Mouse (Mus musculus) kidney, postnatal 0 days (tissue): ENCODE measurements around the gene Cep170b. TPM values are rescaled to one million over a fixed set of nuclear protein-coding genes. Genes with fewer than 3 reads are reported as not detected.

Experiments
- ATAC-seq: fragments of 200-750 bp; cut with Nextera tagmentation; replicated peaks from 2 replicates; pipeline ENCODE4 v1.8.0; 2017; ENCODE audit warnings: low read depth, moderate number of reproducible peaks, moderate TSS enrichment, moderate library complexity; ENCODE audit not compliant: low FRiP score
- DNase-seq: peaks from one replicate; pipeline ENCODE4 v3.0.0-alpha.2; 2016; ENCODE audit warnings: low spot score
- H3K27ac ChIP-seq: fragments of 300-500 bp; sonication (generic); 2 replicates; pipeline ENCODE4 v1.5.1; 2014; ENCODE audit warnings: mild to moderate bottlenecking
- H3K27me3 ChIP-seq: fragments of 300-500 bp; sonication (generic); 2 replicates; pipeline ENCODE4 v1.6.1; 2014; ENCODE audit warnings: low read length, mixed read lengths; ENCODE audit not compliant: insufficient read depth
- H3K36me3 ChIP-seq: fragments of 300-500 bp; sonication (generic); 2 replicates; pipeline ENCODE4 v1.6.1; 2014; ENCODE audit warnings: low read length, mixed read lengths; ENCODE audit not compliant: insufficient read depth
- H3K4me1 ChIP-seq: fragments of 300-500 bp; sonication (generic); replicated peaks from 2 replicates; pipeline ENCODE4 v1.6.1; 2014; ENCODE audit warnings: antibody characterized with exemption, low read length, mixed read lengths; ENCODE audit not compliant: insufficient read depth
- H3K4me2 ChIP-seq: fragments of 300-500 bp; sonication (generic); 2 replicates; pipeline ENCODE4 v1.6.1; 2014; ENCODE audit warnings: mild to moderate bottlenecking, low read length, moderate library complexity, mixed read lengths
- H3K4me3 ChIP-seq: fragments of 300-500 bp; sonication (generic); replicated peaks from 2 replicates; pipeline ENCODE4 v1.5.1; 2014; ENCODE audit warnings: low read depth, low read length
- H3K9ac ChIP-seq: fragments of 300-500 bp; sonication (generic); 2 replicates; pipeline ENCODE4 v1.6.1; 2014; ENCODE audit warnings: low read depth, low read length
- H3K9me3 ChIP-seq: fragments of 300-500 bp; sonication (generic); replicated peaks from 2 replicates; pipeline ENCODE4 v1.6.1; 2016; ENCODE audit warnings: low read length, inconsistent platforms, mixed read lengths
- CTCF ChIP-seq: IDR thresholded peaks from 2 replicates; pipeline ENCODE4 v1.5.1; 2016; ENCODE audit warnings: antibody characterized with exemption, low read depth, mild to moderate bottlenecking, moderate library complexity
- WGBS: fragments of 180-500 bp; shearing (Covaris S2); extraction: QIAGEN DNeasy Blood & Tissue Kit; methylation state at CpG from one replicate; pipeline ENCODE4 v1.1.7; 2014; 5-methylcytosine and 5-hydroxymethylcytosine counted together
- polyA plus RNA-seq: library from polyadenylated mRNA; unstranded; fragments of >200 nt; fragmentation: Nextera tagmentation; extraction: Ambion mirVana; gene quantifications from 2 replicates; pipeline ENCODE4 v1.2.1, GENCODE M21; 2015

Gene Cep170b
- polyA plus RNA-seq, 1 experiment from 2014 or later = 13.6 TPM

DNA sequence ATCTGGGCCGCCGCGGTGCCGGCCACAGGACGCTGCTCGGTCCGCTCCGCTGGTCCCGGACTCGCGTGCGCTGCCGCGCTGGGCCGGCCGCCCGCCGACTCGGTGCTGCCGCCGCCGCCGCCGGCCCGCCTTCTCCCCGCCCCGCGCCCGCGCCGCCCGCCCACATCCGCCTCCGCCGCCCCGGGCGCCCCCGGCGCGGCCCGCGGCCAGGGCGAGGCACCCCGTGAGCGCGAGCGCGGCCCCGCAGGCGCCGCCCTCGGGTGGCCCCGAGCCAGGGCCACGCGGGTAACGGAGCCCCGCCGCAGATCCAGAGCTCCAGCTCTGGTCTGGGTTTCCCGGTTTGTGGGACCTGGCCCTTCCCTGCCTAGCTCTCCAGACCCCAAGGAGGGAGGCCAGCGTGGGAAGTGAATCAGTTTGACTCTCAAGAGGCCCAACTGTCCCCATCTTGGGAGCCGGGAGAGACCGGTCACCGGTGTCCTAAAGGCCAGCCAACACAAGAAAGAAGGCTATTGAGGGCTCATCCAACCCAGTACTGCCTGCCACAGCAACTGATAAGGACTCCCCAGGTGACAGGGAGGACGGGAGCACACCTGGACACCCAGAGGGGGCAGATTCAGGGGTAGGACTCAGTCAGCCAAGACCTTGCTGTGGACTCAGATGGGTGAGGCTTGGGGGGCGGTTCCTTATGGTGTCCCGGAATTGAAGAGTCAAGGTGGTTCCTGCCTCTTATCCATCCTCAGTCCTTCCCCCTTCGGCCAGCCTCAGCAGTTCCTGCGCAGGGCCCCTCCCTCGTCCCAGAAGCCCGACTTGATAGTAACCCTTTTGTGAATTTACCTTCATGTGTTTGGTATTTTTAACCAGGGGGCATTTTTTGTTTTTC, 45.9 kb upstream of the Cep170b start, which contains the start of gene Akt1:
Gene Akt1 (minus strand): TSS at position 753 of the 880 bp plus-strand sequence.
- H3K27ac ChIP-seq = peak within 1 kb of the TSS; percentile 97
- H3K4me2 ChIP-seq = peak within 1 kb of the TSS; percentile 79
- H3K36me3 ChIP-seq = peaks cover 17% of the 10 kb centered on the region; the same call in 1 of the 2 replicates
- H3K9ac ChIP-seq = peak within 1 kb of the TSS; percentile 99
- H3K4me1 ChIP-seq = peaks cover 41% of the 10 kb centered on the region
- ATAC-seq (0 out of 2 replicates have a peak, but pooled peaks have one; percentile 3), DNase-seq (peak; percentile 79)
- peak within 1 kb of the TSS; percentile 96 for H3K4me3 ChIP-seq
- TF ChIP-seq CTCF = no peak
- H3K9me3 ChIP-seq = no peaks in the 10 kb centered on the region
- under 1% methylated on average over 57 of the region's 70 CpGs for WGBS
- H3K27me3 ChIP-seq = no peaks in the 10 kb centered on the region

DNA sequence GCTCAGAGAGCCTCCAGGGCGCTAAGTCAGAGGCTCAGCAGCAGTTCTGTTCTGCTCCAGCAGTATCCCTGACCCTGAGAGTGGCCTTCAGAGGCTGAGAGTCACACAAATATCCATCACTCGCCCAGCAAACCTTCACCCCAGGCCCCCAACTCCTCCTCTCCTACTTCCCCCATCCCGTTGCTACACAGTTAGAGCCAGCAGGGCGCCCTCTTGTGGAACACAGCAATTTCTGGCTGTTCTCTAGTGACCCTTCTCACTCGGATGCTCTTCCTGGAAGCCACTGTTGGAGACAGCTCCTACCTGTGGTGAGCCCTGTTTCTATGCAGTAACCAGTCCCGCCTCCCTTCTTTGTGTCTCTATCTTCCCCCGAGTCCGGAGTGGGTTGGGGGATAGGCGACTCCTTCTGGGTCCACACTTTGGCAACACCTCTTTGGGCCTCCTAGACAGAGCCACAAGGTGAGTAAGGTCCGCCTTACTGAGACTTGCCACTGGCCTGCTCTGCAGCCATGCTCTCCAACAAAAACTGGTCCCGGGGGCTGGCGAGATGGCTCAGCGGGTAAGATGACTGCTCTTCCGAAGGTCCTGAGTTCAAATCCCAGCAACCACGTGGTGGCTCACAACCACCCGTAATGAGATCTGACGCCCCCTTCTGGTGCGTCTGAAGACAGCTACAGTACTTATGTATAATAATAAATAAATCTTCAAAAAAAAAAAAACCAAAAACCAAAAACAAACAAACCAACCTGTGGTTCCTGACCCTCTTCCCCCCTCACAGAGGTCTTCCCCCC, 44.8 kb upstream of the Cep170b start:
- Histone ChIP-seq H3K27me3 (0 out of 2 replicates have a peak, but pooled peaks cover 7% of the 10 kb centered on the region), H3K4me3 (0 out of 2 replicates have a peak overlapping the region, but pooled peaks have one; percentile 96), H3K27ac (peak overlapping the region; percentile 97; the same call in 1 of the 2 replicates), H3K9me3 (no peaks in the 10 kb centered on the region), H3K4me2 (peak overlapping the region; percentile 79), H3K9ac (no peak overlapping the region), H3K4me1 (peaks cover 43% of the 10 kb centered on the region), H3K36me3 (0 out of 2 replicates have a peak, but pooled peaks cover 8% of the 10 kb centered on the region)
- 18% methylated on average over 18 of the region's 18 CpGs for WGBS
- DNase-seq (peak; percentile 95), ATAC-seq (peak; percentile 34)
- peak; percentile 91 for TF ChIP-seq CTCF

DNA sequence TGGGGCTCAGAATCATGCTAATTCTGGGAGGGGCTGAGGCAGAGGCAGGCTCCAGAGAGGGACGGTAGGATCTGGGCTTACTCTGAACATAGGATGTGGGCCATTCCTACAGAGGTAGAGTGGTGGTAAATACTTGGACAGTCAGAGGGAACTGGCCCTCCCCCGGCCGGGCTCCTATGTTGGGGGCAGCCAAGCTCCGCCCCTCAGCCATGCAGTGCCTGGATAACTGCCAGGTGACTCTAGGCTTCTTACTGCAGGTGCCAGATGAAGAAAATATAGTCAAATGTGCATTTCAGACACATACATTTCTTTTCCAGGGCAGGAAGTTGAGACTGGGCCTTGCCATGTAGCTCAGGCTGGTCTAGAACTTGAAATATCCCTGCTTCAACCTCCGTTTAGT, 43.2 kb upstream of the Cep170b start:
- no peak for ATAC-seq
- Histone ChIP-seq H3K4me1 (peaks cover 28% of the 10 kb centered on the region), H3K4me2 (no peak overlapping the region), H3K27me3 (0 out of 2 replicates have a peak, but pooled peaks cover 9% of the 10 kb centered on the region), H3K36me3 (0 out of 2 replicates have a peak, but pooled peaks cover 6% of the 10 kb centered on the region), H3K27ac (no peak overlapping the region), H3K9ac (no peak overlapping the region), H3K4me3 (no peak overlapping the region), H3K9me3 (no peaks in the 10 kb centered on the region)
- no peak for DNase-seq
- WGBS = 48% methylated on average over 5 of the region's 5 CpGs
- TF ChIP-seq CTCF = no peak

DNA sequence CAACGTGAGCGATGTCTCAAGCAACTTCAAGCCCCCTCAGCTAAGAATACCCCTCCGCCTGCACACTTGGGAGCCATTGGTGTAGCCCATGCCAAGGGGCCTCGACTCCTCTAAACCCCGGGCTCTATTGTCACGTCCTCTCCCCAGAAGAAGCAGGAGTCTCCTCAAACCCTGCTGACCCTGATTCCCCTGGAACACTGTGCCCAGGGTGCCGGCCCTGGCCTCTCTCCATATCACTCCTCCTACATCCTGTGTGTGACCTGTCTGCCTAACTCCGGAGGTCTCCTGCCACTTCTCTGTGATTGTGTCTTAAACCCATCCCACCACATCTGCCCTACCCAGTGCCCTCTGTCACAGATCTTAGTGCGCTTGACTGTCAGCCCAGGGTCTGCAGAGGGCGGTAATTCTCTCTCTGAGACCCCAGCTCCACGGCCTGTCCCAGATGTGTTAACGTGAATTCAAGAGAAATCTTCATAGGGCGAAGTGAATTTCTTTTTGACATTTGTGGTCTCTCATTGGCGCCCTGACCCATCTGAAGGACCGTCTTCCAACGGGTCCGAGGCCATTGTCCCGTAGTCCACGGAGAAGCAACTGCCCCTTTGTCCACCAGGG, 42.2 kb upstream of the Cep170b start:
- Histone ChIP-seq H3K4me1 (peaks cover 19% of the 10 kb centered on the region; the same call in 1 of the 2 replicates), H3K9me3 (no peaks in the 10 kb centered on the region), H3K27ac (peak overlapping the region; percentile 84), H3K4me3 (peak overlapping the region; percentile 72), H3K36me3 (0 out of 2 replicates have a peak, but pooled peaks cover 6% of the 10 kb centered on the region), H3K9ac (peak overlapping the region; percentile 77), H3K27me3 (0 out of 2 replicates have a peak, but pooled peaks cover 9% of the 10 kb centered on the region), H3K4me2 (peak overlapping the region; percentile 99)
- ATAC-seq (no peak), DNase-seq (no peak)
- TF ChIP-seq CTCF = no peak; the same call in none of the 2 replicates
- 19% methylated on average over 19 of the region's 19 CpGs for WGBS

DNA sequence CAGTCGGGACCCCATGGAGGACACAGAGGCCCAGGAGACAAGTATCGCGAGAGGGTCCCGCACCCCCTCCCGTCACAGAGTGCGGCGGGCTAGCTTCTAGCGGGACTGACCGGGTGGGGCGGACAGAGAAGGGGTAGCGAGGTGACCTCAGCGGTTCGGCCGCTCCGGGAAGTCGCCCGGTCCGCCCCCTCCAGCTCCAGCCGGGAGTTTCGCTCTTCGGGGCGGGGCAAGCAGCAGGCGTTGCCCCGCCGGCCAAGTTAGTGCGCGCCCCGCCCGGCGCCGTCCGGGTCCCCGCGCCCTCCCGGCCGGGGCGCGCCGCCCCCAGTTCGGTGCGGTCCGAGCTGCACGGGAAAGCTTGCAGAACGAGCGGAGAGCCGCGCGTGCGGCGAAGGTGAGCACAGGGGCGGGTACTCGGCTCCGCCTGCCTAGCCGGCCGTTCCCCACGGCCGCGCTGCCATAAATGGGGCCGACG, 41.7 kb upstream of the Cep170b start, which contains the start of gene Zbtb42:
Gene Zbtb42 (plus strand): TSS at position 274 of the 472 bp plus-strand sequence.
- Histone ChIP-seq H3K4me1 (peaks cover 18% of the 10 kb centered on the region; the same call in 1 of the 2 replicates), H3K4me3 (peak within 1 kb of the TSS; percentile 72), H3K4me2 (peak within 1 kb of the TSS; percentile 99), H3K36me3 (0 out of 2 replicates have a peak, but pooled peaks cover 6% of the 10 kb centered on the region), H3K27me3 (0 out of 2 replicates have a peak, but pooled peaks cover 9% of the 10 kb centered on the region), H3K9me3 (no peaks in the 10 kb centered on the region), H3K27ac (peak within 1 kb of the TSS; percentile 84), H3K9ac (peak within 1 kb of the TSS; percentile 77)
- WGBS = under 1% methylated on average over 50 of the region's 60 CpGs
- ATAC-seq (peak; percentile 64), DNase-seq (peak; percentile 84)
- 0 out of 2 replicates have a peak, but pooled peaks have one; percentile 47 for TF ChIP-seq CTCF
